Mouse (Mus musculus): Measurements from ENCODE around the gene Kcmf1. TPM values are rescaled to one million over a fixed set of nuclear protein-coding genes. Genes with fewer than 3 reads are reported as not detected.

Gene Kcmf1
- 175 and 188 TPM in 2 replicates for polyA plus RNA-seq (2011; ENCODE audit: insufficient read depth, insufficient read length, low read depth, missing spikeins)

GRCm38 (mm10) chr6:72899781-72900681 is at the start of gene Kcmf1:
Gene Kcmf1 (minus strand): TSS chr6:72899979.
- H3K4me3 ChIP-seq (ENCODE audit: low read depth, low read length), result peak within 1 kb of the TSS; percentile 100
- peak within 1 kb of the TSS; percentile 99 for H3K27ac ChIP-seq (ENCODE audit: insufficient read depth, low read length)
- no peaks in the 10 kb centered on the region for H3K4me1 ChIP-seq (ENCODE audit: control insufficient read depth, insufficient read depth, low read length)
- peaks cover 17% of the 10 kb centered on the region for H3K36me3 ChIP-seq (ENCODE audit: control insufficient read depth, insufficient read depth, low read length, poor library complexity, severe bottlenecking)
- no peaks in the 10 kb centered on the region for H3K9me3 ChIP-seq (replicated peaks; ENCODE audit: control insufficient read depth, insufficient read depth, low read length, poor library complexity, severe bottlenecking)
- no peaks in the 10 kb centered on the region for H3K27me3 ChIP-seq (ENCODE audit: control insufficient read depth, insufficient read depth, low read length, poor library complexity, severe bottlenecking)
- TF ChIP-seq EP300 (IDR thresholded peaks at IDR 0.05; ENCODE audit: insufficient read depth, low read depth, low read length) (no peak), CTCF (IDR thresholded peaks at IDR 0.05; ENCODE audit: low read depth, low read length) (no peak), POLR2A (IDR thresholded peaks at IDR 0.05; ENCODE audit: insufficient read depth, low read length) (no peak)
- H3K9ac ChIP-seq (ENCODE audit: low read depth, poor library complexity, severe bottlenecking), result peak within 1 kb of the TSS; percentile 100

- H3K9me3 ChIP-seq (replicated peaks; ENCODE audit: control insufficient read depth, insufficient read depth, low read length, poor library complexity, severe bottlenecking), result peaks cover 23% of the 10 kb centered on the region
- no peaks in the 10 kb centered on the region for H3K27me3 ChIP-seq (ENCODE audit: control insufficient read depth, insufficient read depth, low read length, poor library complexity, severe bottlenecking)
- H3K4me3 ChIP-seq (ENCODE audit: low read depth, low read length), result no peak overlapping the region
- H3K27ac ChIP-seq (ENCODE audit: insufficient read depth, low read length), result no peak overlapping the region
- no peaks in the 10 kb centered on the region for H3K4me1 ChIP-seq (ENCODE audit: control insufficient read depth, insufficient read depth, low read length)
- H3K9ac ChIP-seq (ENCODE audit: low read depth, poor library complexity, severe bottlenecking), result no peak overlapping the region
- TF ChIP-seq EP300 (IDR thresholded peaks at IDR 0.05; ENCODE audit: insufficient read depth, low read depth, low read length) (no peak), CTCF (IDR thresholded peaks at IDR 0.05; ENCODE audit: low read depth, low read length) (no peak), POLR2A (IDR thresholded peaks at IDR 0.05; ENCODE audit: insufficient read depth, low read length) (no peak)
- H3K36me3 ChIP-seq (ENCODE audit: control insufficient read depth, insufficient read depth, low read length, poor library complexity, severe bottlenecking), result no peaks in the 10 kb centered on the region
These were observed 49.5 kb upstream of the Kcmf1 start for GRCm38 (mm10) chr6:72949161-72949756.

- Histone ChIP-seq H3K9me3 (replicated peaks; ENCODE audit: control insufficient read depth, insufficient read depth, low read length, poor library complexity, severe bottlenecking) (peaks cover 23% of the 10 kb centered on the region), H3K9ac (ENCODE audit: low read depth, poor library complexity, severe bottlenecking) (no peak overlapping the region), H3K36me3 (ENCODE audit: control insufficient read depth, insufficient read depth, low read length, poor library complexity, severe bottlenecking) (no peaks in the 10 kb centered on the region), H3K4me3 (ENCODE audit: low read depth, low read length) (no peak overlapping the region), H3K27me3 (ENCODE audit: control insufficient read depth, insufficient read depth, low read length, poor library complexity, severe bottlenecking) (no peaks in the 10 kb centered on the region), H3K27ac (ENCODE audit: insufficient read depth, low read length) (no peak overlapping the region), H3K4me1 (ENCODE audit: control insufficient read depth, insufficient read depth, low read length) (no peaks in the 10 kb centered on the region)
- TF ChIP-seq CTCF (IDR thresholded peaks at IDR 0.05; ENCODE audit: low read depth, low read length), result no peak
- no peak for TF ChIP-seq EP300 (IDR thresholded peaks at IDR 0.05; ENCODE audit: insufficient read depth, low read depth, low read length)
- TF ChIP-seq POLR2A (IDR thresholded peaks at IDR 0.05; ENCODE audit: insufficient read depth, low read length), result no peak
These were observed 48.6 kb upstream of the Kcmf1 start for GRCm38 (mm10) chr6:72948392-72948791.

GRCm38 (mm10) chr6:72947960-72948359 is 48.2 kb upstream of the Kcmf1 start:
- Histone ChIP-seq H3K9ac (ENCODE audit: low read depth, poor library complexity, severe bottlenecking) (no peak overlapping the region), H3K36me3 (ENCODE audit: control insufficient read depth, insufficient read depth, low read length, poor library complexity, severe bottlenecking) (no peaks in the 10 kb centered on the region), H3K4me3 (ENCODE audit: low read depth, low read length) (no peak overlapping the region), H3K9me3 (replicated peaks; ENCODE audit: control insufficient read depth, insufficient read depth, low read length, poor library complexity, severe bottlenecking) (peaks cover 23% of the 10 kb centered on the region), H3K4me1 (ENCODE audit: control insufficient read depth, insufficient read depth, low read length) (no peaks in the 10 kb centered on the region), H3K27ac (ENCODE audit: insufficient read depth, low read length) (no peak overlapping the region), H3K27me3 (ENCODE audit: control insufficient read depth, insufficient read depth, low read length, poor library complexity, severe bottlenecking) (no peaks in the 10 kb centered on the region)
- TF ChIP-seq POLR2A (IDR thresholded peaks at IDR 0.05; ENCODE audit: insufficient read depth, low read length) (no peak), CTCF (IDR thresholded peaks at IDR 0.05; ENCODE audit: low read depth, low read length) (no peak), EP300 (IDR thresholded peaks at IDR 0.05; ENCODE audit: insufficient read depth, low read depth, low read length) (no peak)

GRCm38 (mm10) chr6:72940493-72940892 is 40.7 kb upstream of the Kcmf1 start:
- TF ChIP-seq POLR2A (IDR thresholded peaks at IDR 0.05; ENCODE audit: insufficient read depth, low read length) (no peak), CTCF (IDR thresholded peaks at IDR 0.05; ENCODE audit: low read depth, low read length) (peak; percentile 50)
- Histone ChIP-seq H3K36me3 (ENCODE audit: control insufficient read depth, insufficient read depth, low read length, poor library complexity, severe bottlenecking) (no peaks in the 10 kb centered on the region), H3K9me3 (replicated peaks; ENCODE audit: control insufficient read depth, insufficient read depth, low read length, poor library complexity, severe bottlenecking) (0 out of 2 replicates have a peak, but pooled peaks cover 2% of the 10 kb centered on the region), H3K27me3 (ENCODE audit: control insufficient read depth, insufficient read depth, low read length, poor library complexity, severe bottlenecking) (no peaks in the 10 kb centered on the region), H3K4me3 (ENCODE audit: low read depth, low read length) (no peak overlapping the region), H3K4me1 (ENCODE audit: control insufficient read depth, insufficient read depth, low read length) (no peaks in the 10 kb centered on the region), H3K27ac (ENCODE audit: insufficient read depth, low read length) (no peak overlapping the region), H3K9ac (ENCODE audit: low read depth, poor library complexity, severe bottlenecking) (no peak overlapping the region)

- no peak overlapping the region for H3K27ac ChIP-seq (ENCODE audit: insufficient read depth, low read length)
These were observed 38.1 kb upstream of the Kcmf1 start for GRCm38 (mm10) chr6:72937859-72938258.

More at GRCm38 (mm10) chr6:72937859-72938258, 38.1 kb upstream of the Kcmf1 start:
- no peak for TF ChIP-seq CTCF (IDR thresholded peaks at IDR 0.05; ENCODE audit: low read depth, low read length)
- Histone ChIP-seq H3K27me3 (ENCODE audit: control insufficient read depth, insufficient read depth, low read length, poor library complexity, severe bottlenecking) (no peaks in the 10 kb centered on the region), H3K4me3 (ENCODE audit: low read depth, low read length) (no peak overlapping the region), H3K36me3 (ENCODE audit: control insufficient read depth, insufficient read depth, low read length, poor library complexity, severe bottlenecking) (no peaks in the 10 kb centered on the region), H3K9me3 (replicated peaks; ENCODE audit: control insufficient read depth, insufficient read depth, low read length, poor library complexity, severe bottlenecking) (peaks cover 6% of the 10 kb centered on the region; the same call in 1 of the 2 replicates), H3K4me1 (ENCODE audit: control insufficient read depth, insufficient read depth, low read length) (no peaks in the 10 kb centered on the region), H3K9ac (ENCODE audit: low read depth, poor library complexity, severe bottlenecking) (no peak overlapping the region)

Measured in ES-Bruce4 (cell line).